Mouse (Mus musculus) kidney, postnatal 36 days (tissue): Measurements from ENCODE around the gene Ltbp2.
A peak's percentile ranks its signal among the peaks of the same experiment; 100 is the strongest.

Source experiments
- DNase-seq, 2 experiments: peaks; one replicate each; pipeline ENCODE4 v3.0.0; 2021 to 2022; ENCODE audit warnings: mixed read lengths in 2 of 2

Gene Ltbp2

DNA sequence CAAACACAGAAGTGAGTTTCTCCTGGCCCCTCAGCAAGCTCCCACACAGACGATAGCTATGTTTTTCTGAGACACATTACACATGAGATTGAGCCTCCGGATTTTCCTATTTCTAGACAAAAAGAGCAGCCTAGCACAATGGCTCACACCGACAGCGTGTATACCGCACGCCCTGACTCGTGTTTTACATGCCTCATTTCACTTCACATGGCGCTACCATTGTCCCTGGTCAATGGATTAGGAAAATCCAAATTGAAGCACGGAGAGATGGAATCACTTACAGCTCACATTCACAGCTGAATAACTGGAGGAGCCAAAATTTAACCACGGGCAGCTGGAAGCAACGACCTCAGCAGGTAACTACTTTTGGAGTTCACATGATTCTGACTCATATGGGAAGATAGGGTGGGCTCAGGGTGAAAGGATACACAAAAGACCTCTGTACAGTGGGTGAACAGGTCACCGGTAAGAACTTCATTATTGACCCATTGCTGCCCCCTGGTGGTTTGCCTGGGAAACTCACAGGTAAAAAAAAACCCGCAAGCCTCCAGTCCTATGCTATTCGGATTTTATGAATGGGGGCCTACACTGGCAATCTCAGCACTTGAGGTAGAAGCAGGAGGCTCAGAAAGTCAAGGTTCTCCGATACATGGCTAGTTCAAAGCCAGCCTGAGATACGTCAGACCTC, 121.2 kb downstream of the Ltbp2 start:
- DNase-seq: peak; percentile 23 to 75

DNA sequence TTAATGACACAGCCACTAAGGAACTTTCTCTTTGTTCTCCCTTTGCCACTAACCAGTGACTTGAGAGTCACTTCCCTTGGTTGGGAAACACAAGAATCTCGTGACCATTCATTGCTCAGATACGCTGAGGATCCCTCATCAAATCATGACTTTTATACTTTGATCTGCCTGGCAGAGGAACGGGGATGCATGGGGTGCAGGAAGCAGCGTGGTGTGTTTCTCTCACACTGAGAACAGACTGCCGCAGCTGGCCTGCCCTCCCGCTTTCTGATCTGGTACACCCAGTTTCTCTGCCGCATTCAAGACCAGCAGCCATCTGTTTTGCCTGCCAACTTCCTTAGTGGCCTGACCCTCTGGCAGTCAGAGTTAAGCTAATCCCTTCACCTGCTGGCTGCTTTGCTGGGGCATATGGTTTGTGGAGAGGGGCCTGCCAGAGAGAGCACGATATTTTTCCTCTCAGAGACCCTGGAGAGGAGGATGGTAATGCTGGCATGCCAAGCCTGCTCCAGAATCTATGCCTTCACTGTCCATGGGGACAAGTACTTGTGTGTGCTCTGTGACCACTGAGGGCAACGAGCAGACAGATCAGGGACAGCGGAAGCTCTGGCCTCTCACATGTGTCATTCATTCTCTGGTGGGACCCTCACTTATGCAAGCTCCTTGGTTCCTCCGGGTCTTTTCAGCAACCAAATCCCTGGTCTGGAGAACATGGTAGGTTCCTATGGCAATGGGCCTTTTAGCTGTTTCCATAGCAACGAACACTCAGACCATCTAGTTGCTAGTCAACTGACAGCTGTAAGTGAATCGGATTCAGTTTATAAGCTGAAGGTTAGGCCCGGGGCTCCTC, 124.0 kb downstream of the Ltbp2 start:
- DNase-seq: no peak

DNA sequence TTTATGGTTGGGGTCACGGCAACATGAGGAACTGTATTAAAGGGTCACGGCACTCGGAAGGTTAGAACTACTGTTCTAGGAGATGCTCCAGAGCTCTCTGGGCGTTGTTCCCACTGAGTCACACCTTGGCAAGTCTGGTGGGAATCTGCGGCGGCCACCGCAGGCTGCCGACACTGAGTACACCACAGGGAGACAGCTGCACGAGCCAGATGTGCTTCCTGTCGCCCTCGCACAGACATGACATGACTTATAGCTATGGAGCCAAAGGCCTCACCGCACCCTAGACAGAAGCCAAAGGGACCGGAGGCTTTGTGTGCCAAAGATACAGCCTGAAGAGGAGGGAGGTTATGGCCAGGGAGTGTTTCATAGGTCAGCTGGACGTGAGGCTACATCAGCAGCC, 125.7 kb downstream of the Ltbp2 start:
- DNase-seq: peak; percentile 57 to 65

DNA sequence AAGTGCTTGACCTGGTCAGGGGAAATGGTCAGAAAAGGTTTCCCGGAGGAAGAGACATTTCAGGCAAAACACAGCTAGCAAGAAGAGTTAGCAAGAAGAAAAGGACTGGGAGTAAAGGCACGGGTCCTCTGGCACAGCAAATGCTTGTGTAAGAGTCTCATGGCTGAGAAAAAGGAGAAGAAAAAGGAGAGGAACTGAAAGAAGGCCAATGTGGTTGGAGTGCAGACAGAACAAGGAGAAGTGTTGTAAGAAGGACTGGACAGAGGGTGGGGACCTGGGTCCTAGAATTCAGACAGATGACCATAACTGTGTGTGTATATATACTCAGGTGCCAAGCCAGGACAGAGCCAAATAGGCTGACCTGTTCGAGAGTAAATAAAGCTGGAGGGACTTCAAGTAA, 128.2 kb downstream of the Ltbp2 start:
- no peak for DNase-seq

DNA sequence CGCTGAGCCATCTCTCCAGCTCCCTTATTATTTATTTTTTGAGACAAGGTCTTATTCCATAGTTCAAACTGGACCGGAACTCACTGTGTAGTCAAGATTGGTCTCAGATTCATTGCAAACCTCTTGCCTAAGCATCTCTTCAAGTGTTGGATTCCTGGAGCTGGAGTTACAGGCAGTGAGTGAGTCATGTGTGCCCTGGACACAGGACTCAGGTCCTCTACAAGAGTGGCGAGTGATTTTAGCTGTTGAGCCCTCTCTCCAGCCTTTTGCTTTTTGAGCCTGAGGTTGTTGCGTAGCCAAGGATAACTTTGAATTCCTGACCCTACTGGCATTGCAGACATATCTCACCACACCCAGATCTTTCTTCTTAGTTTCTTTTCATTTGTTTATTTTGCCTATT, 130.6 kb downstream of the Ltbp2 start:
- no peak for DNase-seq

DNA sequence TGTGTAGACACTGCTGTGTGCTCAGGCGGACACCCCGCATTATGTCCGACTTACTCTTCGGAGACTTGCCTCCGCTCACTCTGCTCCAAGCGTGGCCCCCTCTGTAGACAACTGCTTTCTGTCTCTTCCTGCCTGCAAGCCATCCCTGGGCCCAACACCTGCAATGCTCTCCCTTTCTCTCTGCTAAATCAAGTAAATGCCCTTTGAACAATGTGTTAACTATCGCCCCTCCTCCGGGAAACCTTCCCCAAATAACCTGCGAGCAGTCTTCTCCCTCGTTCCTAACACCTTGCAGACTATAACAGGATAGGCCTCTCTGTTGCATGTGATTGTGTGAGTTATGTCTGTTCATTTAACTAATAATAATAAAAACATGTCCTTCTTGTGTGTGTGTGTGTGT, 132.8 kb downstream of the Ltbp2 start:
- DNase-seq: no peak

DNA sequence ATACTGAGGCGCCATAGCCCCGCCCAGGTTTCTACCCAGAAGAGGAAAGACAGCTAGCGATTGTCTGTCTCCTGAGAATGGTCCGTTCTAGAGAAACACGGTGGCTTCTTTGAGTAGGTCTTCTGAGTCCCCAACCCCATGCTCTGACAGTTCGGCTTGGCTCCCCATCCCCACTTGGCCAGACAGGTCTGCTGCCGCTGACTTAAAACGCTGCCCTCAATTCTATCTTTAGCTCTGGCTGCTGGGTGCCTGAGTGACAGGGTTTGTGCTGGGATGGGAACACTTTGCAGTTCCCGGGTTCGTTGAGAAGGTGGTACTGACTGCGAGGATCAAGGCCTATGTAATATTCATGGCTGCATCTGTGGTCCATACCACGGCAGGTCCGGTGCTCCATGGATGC, 143.0 kb downstream of the Ltbp2 start:
- DNase-seq: no peak
